Mouse (Mus musculus) urinary bladder, postnatal 0 days (tissue): ENCODE measurements around the gene Akr7a5. TPM values are rescaled to one million over a fixed set of nuclear protein-coding genes. Genes with fewer than 3 reads are reported as not detected.

Source experiments
- microRNA-seq: library from miRNA; unstranded; fragments of <30 nt; microRNA quantifications from one replicate; pipeline ENCODE4, GENCODE M21; 2016
- polyA plus RNA-seq: library from polyadenylated mRNA; unstranded; fragments of >200 nt; fragmentation: Nextera tagmentation; extraction: Ambion mirVana; gene quantifications from 2 replicates; pipeline ENCODE4 v1.2.1, GENCODE M21; 2015

The Akr7a5 gene
- polyA plus RNA-seq, result 47.6 and 49.5 TPM in 2 replicates

DNA sequence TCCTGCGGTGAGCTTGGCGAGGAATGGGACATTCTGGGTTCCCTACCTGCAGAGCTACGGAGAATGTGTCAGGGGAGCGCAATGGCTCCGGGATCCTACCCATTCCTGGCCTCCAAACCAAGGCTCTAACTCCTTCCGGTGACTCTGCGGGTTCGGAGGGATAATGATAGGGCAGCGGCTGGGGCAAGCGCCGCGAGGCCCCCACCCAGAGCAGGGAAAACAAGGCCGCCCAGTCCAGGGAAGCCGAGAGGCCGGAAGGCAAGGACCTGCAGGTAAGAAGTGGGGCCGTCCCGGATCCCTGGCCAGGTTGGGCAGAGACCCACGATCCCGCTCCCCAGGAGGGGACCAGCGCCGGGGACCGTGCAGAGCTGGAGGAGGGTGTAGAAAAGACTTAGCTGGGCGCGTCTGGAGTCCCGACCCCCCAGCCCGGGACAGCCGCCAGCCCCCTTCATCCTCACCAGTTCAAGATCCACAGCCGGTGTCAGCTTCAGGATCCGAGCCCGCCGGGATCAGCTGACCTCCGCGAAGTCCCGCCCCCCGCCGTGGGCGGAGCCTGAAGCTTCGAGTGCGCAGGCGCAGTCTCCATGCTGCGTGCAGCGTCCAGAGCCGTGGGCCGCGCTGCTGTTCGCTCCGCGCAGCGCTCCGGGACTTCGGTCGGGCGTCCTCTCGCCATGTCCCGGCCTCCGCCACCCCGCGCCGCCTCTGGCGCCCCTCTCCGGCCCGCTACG, at the start of gene Akr7a5, which contains the start of gene Pqlc2:
TSS of gene Akr7a5 (plus strand) at position 574 of the 728 bp plus-strand sequence.
TSS of gene Pqlc2 (minus strand) at position 538 of the 728 bp plus-strand sequence.

DNA sequence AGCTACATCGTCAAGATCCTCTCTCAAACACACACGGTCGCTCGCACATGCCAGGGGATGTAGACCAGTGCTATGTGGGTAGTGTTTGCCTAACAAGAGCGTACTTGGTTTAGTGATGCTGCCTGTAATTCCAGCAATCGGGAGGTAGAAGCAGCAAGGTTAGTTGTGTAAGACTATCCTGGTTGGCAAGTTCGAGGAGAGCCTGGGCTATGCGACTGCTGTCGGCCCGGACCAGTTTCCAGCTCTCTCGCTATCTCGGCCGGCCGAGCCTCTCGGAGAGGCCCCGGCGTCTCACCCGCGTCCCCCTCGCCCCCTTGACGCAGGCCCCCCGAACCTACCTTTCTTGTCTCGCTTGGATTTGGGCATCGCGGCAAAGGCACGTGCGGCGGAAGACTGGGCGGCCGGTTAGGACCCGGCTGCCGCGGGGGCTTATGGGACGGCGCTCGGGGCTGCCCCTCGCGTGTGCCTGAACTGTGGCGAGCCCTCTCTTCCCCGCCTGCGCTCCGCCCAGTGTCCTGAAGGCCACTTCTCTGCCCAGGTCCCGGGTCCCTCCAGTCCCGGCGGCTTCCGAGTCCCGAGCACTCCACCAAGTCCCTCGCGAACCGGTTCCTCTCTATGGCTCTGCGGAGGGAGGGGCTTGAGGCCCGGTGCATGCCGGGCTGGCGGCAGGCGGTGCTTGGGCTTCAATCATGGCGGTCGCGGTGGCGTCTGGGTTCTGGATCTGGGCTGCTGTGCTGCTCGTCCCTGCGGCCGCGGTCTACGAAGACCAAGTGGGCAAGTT, 41.6 kb downstream of the Akr7a5 start, which contains the start of the genes Mrto4, Emc1 and Ubr4:
TSS of gene Mrto4 (minus strand) at position 646 of the 781 bp plus-strand sequence.
TSS of gene Emc1 (plus strand) at position 657 of the 781 bp plus-strand sequence.
TSS of gene Ubr4 (plus strand) at position 679 of the 781 bp plus-strand sequence.

Small RNA genes within 50 kb of the gene (microRNA-seq; reads per million reads assigned to microRNA genes)
- gene Gm24245 (not detected), gene Gm25732 (not detected)

Other genes with a start within 250 kb of the Akr7a5 start
- gene Htr6, start 235.2 kb upstream of the Akr7a5 start, polyA plus RNA-seq, result 0.05 TPM in 1 of 2 replicates, not detected in the other
- 101 and 105 TPM in 2 replicates for gene Nbl1, start 217.8 kb upstream of the Akr7a5 start, polyA plus RNA-seq
- 455 and 505 TPM in 2 replicates for gene Minos1, start 179.6 kb upstream of the Akr7a5 start, polyA plus RNA-seq
- 432 and 489 TPM in 2 replicates for gene Capzb, start 117.8 kb upstream of the Akr7a5 start, polyA plus RNA-seq
- 8.4 and 10.2 TPM in 2 replicates for gene Pqlc2, start within 50 bp of the Akr7a5 start, polyA plus RNA-seq
- 50.8 and 58.6 TPM in 2 replicates for gene Mrto4, start 41.8 kb downstream of the Akr7a5 start, polyA plus RNA-seq
- gene Emc1, start 41.8 kb downstream of the Akr7a5 start, polyA plus RNA-seq, result 10.6 and 13.1 TPM in 2 replicates
- 40.9 and 42.9 TPM in 2 replicates for gene Ubr4, start 41.9 kb downstream of the Akr7a5 start, polyA plus RNA-seq
- 3.7 and 4.3 TPM in 2 replicates for gene Iffo2, start 219.8 kb downstream of the Akr7a5 start, polyA plus RNA-seq